Mouse (Mus musculus): ENCODE data around the gene Gdpd5. TPM values are rescaled to one million over a fixed set of nuclear protein-coding genes. Genes with fewer than 3 reads are reported as not detected.

The Gdpd5 gene
- polyA plus RNA-seq, 1 experiment from 2014 or later: 36.9 TPM

DNA sequence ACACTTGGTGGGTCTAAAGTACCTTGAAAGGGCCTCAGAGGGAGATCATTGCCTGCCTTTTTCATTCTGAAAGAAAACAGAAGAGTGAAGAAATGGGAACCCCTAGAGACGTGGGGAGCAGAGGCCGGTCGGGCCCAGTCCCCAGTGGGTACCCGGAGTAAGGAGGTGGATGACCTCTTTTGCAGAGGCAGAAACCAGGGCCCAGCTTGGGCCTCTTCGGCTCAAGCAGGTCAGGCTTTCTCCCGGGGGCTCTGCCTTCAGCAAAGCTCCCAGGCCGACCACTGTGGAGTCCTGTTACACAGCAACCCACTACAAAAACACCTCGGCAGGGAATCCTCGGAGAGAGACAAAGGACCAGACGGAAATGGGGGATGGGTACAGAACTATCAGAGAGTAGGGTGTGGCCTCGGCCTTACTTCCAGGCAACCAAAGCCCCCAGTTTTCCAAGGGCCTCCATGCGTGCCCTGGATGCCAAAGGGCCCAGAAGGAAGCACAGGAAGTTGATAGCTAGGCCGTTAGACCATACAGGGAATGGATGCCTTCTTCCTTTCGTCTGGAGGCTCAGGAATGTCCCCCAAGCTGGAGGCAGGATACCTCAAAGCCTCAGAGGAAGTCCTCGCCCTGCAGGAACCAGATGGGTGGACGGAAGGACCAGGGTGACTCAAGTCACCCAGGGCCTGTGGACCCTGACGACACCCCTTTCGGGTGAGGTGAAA lies 29.3 kb upstream of the Gdpd5 start:
- no peaks in the 10 kb centered on the region for H3K9me3 ChIP-seq (ENCODE audit: control insufficient read depth, low read length)
- H3K4me1 ChIP-seq (ENCODE audit: control insufficient read depth, insufficient read depth, low read depth, low read length): peaks cover 50% of the 10 kb centered on the region
- H3K27me3 ChIP-seq (replicated peaks; ENCODE audit: control insufficient read depth, insufficient read depth, low read length): no peaks in the 10 kb centered on the region
- no peaks in the 10 kb centered on the region for H3K36me3 ChIP-seq (ENCODE audit: control insufficient read depth, insufficient read depth, low read length)
- peak overlapping the region; percentile 65 for H3K4me2 ChIP-seq (ENCODE audit: low read length)
- WGBS: 7% methylated on average over 18 of the region's 18 CpGs
- ATAC-seq: peak; percentile 31; the same call in 1 of the 2 replicates
- H3K27ac ChIP-seq (ENCODE audit: low read depth, low read length): peak overlapping the region; percentile 84
- H3K9ac ChIP-seq (ENCODE audit: low read depth, low read length): peak overlapping the region; percentile 59
- H3K4me3 ChIP-seq (ENCODE audit: low read length): peak overlapping the region; percentile 41

GRCm38 (mm10) chr7:99352526-99353400 lies 28.5 kb upstream of the Gdpd5 start, which contains the start of gene Serpinh1:
Serpinh1 (minus strand) TSS chr7:99353239.
- Histone ChIP-seq H3K4me3 (ENCODE audit: low read length) (peak within 1 kb of the TSS; percentile 41), H3K4me2 (ENCODE audit: low read length) (peak within 1 kb of the TSS; percentile 65), H3K4me1 (ENCODE audit: control insufficient read depth, insufficient read depth, low read depth, low read length) (peaks cover 55% of the 10 kb centered on the region), H3K9ac (ENCODE audit: low read depth, low read length) (peak within 1 kb of the TSS; percentile 59), H3K9me3 (ENCODE audit: control insufficient read depth, low read length) (no peaks in the 10 kb centered on the region), H3K36me3 (ENCODE audit: control insufficient read depth, insufficient read depth, low read length) (no peaks in the 10 kb centered on the region), H3K27me3 (replicated peaks; ENCODE audit: control insufficient read depth, insufficient read depth, low read length) (no peaks in the 10 kb centered on the region), H3K27ac (ENCODE audit: low read depth, low read length) (peak within 1 kb of the TSS; percentile 84)
- WGBS: 4% methylated on average over 33 of the region's 35 CpGs
- peak; percentile 57 for ATAC-seq

DNA sequence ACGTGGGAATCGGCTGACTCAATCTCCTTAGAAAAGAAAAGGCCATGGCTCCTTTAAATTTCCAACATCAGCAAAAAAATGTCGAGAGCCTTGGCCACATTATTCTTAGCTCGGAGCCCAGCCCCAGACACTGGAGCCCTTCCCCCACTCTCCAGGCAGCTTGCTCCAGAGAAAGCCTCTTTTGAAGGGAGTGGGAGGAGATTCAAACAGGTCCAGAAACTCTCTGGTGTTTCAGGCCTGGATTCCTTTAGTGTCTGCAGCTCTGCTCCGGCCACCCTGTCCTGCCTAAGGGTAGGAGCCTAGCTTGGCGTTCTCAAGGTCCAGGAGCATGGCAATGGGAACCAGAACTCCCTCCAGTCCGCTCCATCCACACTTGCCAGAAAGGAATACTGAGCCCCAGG lies 25.5 kb upstream of the Gdpd5 start:
- peak; percentile 18 for ATAC-seq
- H3K4me3 ChIP-seq (ENCODE audit: low read length): no peak overlapping the region
- peak overlapping the region; percentile 34 for H3K4me2 ChIP-seq (ENCODE audit: low read length)
- H3K9ac ChIP-seq (ENCODE audit: low read depth, low read length): peak overlapping the region; percentile 46
- peaks cover 58% of the 10 kb centered on the region for H3K4me1 ChIP-seq (ENCODE audit: control insufficient read depth, insufficient read depth, low read depth, low read length)
- no peaks in the 10 kb centered on the region for H3K36me3 ChIP-seq (ENCODE audit: control insufficient read depth, insufficient read depth, low read length)
- H3K27me3 ChIP-seq (replicated peaks; ENCODE audit: control insufficient read depth, insufficient read depth, low read length): no peaks in the 10 kb centered on the region
- H3K27ac ChIP-seq (ENCODE audit: low read depth, low read length): peak overlapping the region; percentile 67
- H3K9me3 ChIP-seq (ENCODE audit: control insufficient read depth, low read length): no peaks in the 10 kb centered on the region
- WGBS: 6% methylated on average over 7 of the region's 7 CpGs

DNA sequence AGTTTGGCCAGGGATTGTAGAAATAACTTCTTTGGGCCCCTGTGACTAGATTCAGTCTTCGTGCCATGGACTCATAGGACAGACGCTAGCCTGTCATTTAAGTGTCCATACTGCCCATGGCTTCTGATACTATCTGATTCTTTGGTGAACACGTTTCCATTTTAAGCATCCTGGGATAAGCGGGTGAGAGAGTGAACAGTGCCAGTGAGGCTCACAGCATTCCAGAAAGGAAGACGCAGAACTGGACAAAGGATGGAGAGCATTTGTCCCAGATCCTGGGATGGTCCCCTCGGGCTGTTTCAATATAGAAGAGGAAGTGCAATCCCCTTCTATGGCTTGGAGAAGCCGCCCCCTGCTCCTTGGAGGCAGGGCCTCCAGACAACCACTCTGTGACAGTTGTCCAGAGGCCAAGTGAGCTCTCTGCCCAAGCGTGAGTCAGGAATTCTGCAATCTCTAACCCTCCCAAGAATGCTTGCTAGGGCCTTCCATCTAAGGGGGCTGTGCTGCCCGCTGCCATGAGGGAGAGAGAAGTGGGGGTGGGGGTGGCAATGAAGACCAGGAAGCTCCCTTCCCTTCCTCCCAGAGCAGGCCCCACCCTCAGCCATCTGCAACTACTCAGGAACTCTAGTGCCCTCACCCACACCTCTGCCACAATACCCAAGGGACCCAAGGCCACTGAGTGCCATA lies 24.8 kb upstream of the Gdpd5 start:
- peaks cover 58% of the 10 kb centered on the region for H3K4me1 ChIP-seq (ENCODE audit: control insufficient read depth, insufficient read depth, low read depth, low read length)
- H3K9me3 ChIP-seq (ENCODE audit: control insufficient read depth, low read length): no peaks in the 10 kb centered on the region
- peak overlapping the region; percentile 67 for H3K27ac ChIP-seq (ENCODE audit: low read depth, low read length)
- H3K4me2 ChIP-seq (ENCODE audit: low read length): no peak overlapping the region; the same call in 1 of the 2 replicates
- no peaks in the 10 kb centered on the region for H3K27me3 ChIP-seq (replicated peaks; ENCODE audit: control insufficient read depth, insufficient read depth, low read length)
- 35% methylated on average over 9 of the region's 9 CpGs for WGBS
- 0 out of 2 replicates have a peak overlapping the region, but pooled peaks have one; percentile 46 for H3K9ac ChIP-seq (ENCODE audit: low read depth, low read length)
- H3K36me3 ChIP-seq (ENCODE audit: control insufficient read depth, insufficient read depth, low read length): no peaks in the 10 kb centered on the region
- ATAC-seq: no peak
- no peak overlapping the region for H3K4me3 ChIP-seq (ENCODE audit: low read length)

GRCm38 (mm10) chr7:99357201-99357600 lies 24.0 kb upstream of the Gdpd5 start:
- no peaks in the 10 kb centered on the region for H3K36me3 ChIP-seq (ENCODE audit: control insufficient read depth, insufficient read depth, low read length)
- no peaks in the 10 kb centered on the region for H3K27me3 ChIP-seq (replicated peaks; ENCODE audit: control insufficient read depth, insufficient read depth, low read length)
- H3K9me3 ChIP-seq (ENCODE audit: control insufficient read depth, low read length): no peaks in the 10 kb centered on the region
- H3K4me2 ChIP-seq (ENCODE audit: low read length): no peak overlapping the region
- H3K4me1 ChIP-seq (ENCODE audit: control insufficient read depth, insufficient read depth, low read depth, low read length): peaks cover 50% of the 10 kb centered on the region
- no peak overlapping the region for H3K4me3 ChIP-seq (ENCODE audit: low read length)
- H3K27ac ChIP-seq (ENCODE audit: low read depth, low read length): no peak overlapping the region
- ATAC-seq: no peak
- 49% methylated on average over 7 of the region's 7 CpGs for WGBS
- no peak overlapping the region for H3K9ac ChIP-seq (ENCODE audit: low read depth, low read length)

- H3K27me3 ChIP-seq (replicated peaks; ENCODE audit: control insufficient read depth, insufficient read depth, low read length): no peaks in the 10 kb centered on the region
- no peak overlapping the region for H3K27ac ChIP-seq (ENCODE audit: low read depth, low read length)
- ATAC-seq: no peak
- H3K9ac ChIP-seq (ENCODE audit: low read depth, low read length): no peak overlapping the region; the same call in 1 of the 2 replicates
- H3K4me3 ChIP-seq (ENCODE audit: low read length): no peak overlapping the region
- H3K4me2 ChIP-seq (ENCODE audit: low read length): no peak overlapping the region
- H3K36me3 ChIP-seq (ENCODE audit: control insufficient read depth, insufficient read depth, low read length): no peaks in the 10 kb centered on the region
- 88% methylated on average over 8 of the region's 8 CpGs for WGBS
- H3K4me1 ChIP-seq (ENCODE audit: control insufficient read depth, insufficient read depth, low read depth, low read length): peaks cover 43% of the 10 kb centered on the region
- no peaks in the 10 kb centered on the region for H3K9me3 ChIP-seq (ENCODE audit: control insufficient read depth, low read length)
Measured at GRCm38 (mm10) chr7:99358371-99358770, 22.8 kb upstream of the Gdpd5 start.

GRCm38 (mm10) chr7:99360021-99360802 lies 21.0 kb upstream of the Gdpd5 start:
- Histone ChIP-seq H3K4me3 (ENCODE audit: low read length) (no peak overlapping the region), H3K27ac (ENCODE audit: low read depth, low read length) (peak overlapping the region; percentile 89), H3K36me3 (ENCODE audit: control insufficient read depth, insufficient read depth, low read length) (no peaks in the 10 kb centered on the region), H3K9ac (ENCODE audit: low read depth, low read length) (peak overlapping the region; percentile 39), H3K27me3 (replicated peaks; ENCODE audit: control insufficient read depth, insufficient read depth, low read length) (no peaks in the 10 kb centered on the region), H3K9me3 (ENCODE audit: control insufficient read depth, low read length) (no peaks in the 10 kb centered on the region), H3K4me1 (ENCODE audit: control insufficient read depth, insufficient read depth, low read depth, low read length) (peaks cover 41% of the 10 kb centered on the region), H3K4me2 (ENCODE audit: low read length) (no peak overlapping the region; the same call in 1 of the 2 replicates)
- peak; percentile 97 for ATAC-seq
- WGBS: 6% methylated on average over 10 of the region's 10 CpGs

GRCm38 (mm10) chr7:99360803-99361414 lies 20.3 kb upstream of the Gdpd5 start:
- no peak for ATAC-seq
- Histone ChIP-seq H3K27me3 (replicated peaks; ENCODE audit: control insufficient read depth, insufficient read depth, low read length) (no peaks in the 10 kb centered on the region), H3K9ac (ENCODE audit: low read depth, low read length) (peak overlapping the region; percentile 12; the same call in 1 of the 2 replicates), H3K9me3 (ENCODE audit: control insufficient read depth, low read length) (no peaks in the 10 kb centered on the region), H3K4me2 (ENCODE audit: low read length) (no peak overlapping the region), H3K36me3 (ENCODE audit: control insufficient read depth, insufficient read depth, low read length) (no peaks in the 10 kb centered on the region), H3K4me1 (ENCODE audit: control insufficient read depth, insufficient read depth, low read depth, low read length) (peaks cover 34% of the 10 kb centered on the region), H3K4me3 (ENCODE audit: low read length) (no peak overlapping the region), H3K27ac (ENCODE audit: low read depth, low read length) (peak overlapping the region; percentile 89)
- WGBS: 10% methylated on average over 8 of the region's 8 CpGs

All from hindbrain, embryonic 16.5 days (tissue).